Mouse (Mus musculus) testis, adult 2 months (tissue): Measurements from ENCODE around the gene Selenoi. TPM values are rescaled to one million over a fixed set of nuclear protein-coding genes. Genes with fewer than 3 reads are reported as not detected.

Experiments used
- H3K27ac ChIP-seq: fragments of 200-500 bp; 2 replicates; pipeline ENCODE4 v1.5.1; 2012; ENCODE audit warnings: low read depth, low read length; ENCODE audit not compliant: control insufficient read depth, insufficient read depth
- H3K27me3 ChIP-seq: fragments of 200-500 bp; 2 replicates; pipeline ENCODE4 v1.6.1; 2012; ENCODE audit warnings: mild to moderate bottlenecking, low read length, moderate library complexity; ENCODE audit not compliant: control insufficient read depth, insufficient read depth
- H3K36me3 ChIP-seq: fragments of 200-500 bp; 2 replicates; pipeline ENCODE4 v1.6.1; 2012; ENCODE audit warnings: mild to moderate bottlenecking, low read length; ENCODE audit not compliant: control insufficient read depth, insufficient read depth
- H3K4me1 ChIP-seq: fragments of 200-500 bp; 2 replicates; pipeline ENCODE4 v1.6.1; 2012; ENCODE audit warnings: low read length; ENCODE audit not compliant: control insufficient read depth, insufficient read depth
- H3K4me3 ChIP-seq: fragments of 200-500 bp; 2 replicates; pipeline ENCODE4 v1.5.1; 2012; ENCODE audit warnings: low read depth, mild to moderate bottlenecking, low read length, moderate library complexity, mixed read lengths; ENCODE audit not compliant: control insufficient read depth
- CTCF ChIP-seq: fragments of 200-500 bp; IDR thresholded peaks from 2 replicates; pipeline ENCODE4 v1.5.1; 2012; ENCODE audit warnings: low read depth, mild to moderate bottlenecking, inconsistent platforms, low read length, moderate library complexity; ENCODE audit not compliant: control insufficient read depth, insufficient read depth, insufficient replicate concordance
- POLR2A ChIP-seq: fragments of 200-500 bp; IDR thresholded peaks from 2 replicates; pipeline ENCODE4 v1.6.1; 2012; ENCODE audit warnings: low read depth, mild to moderate bottlenecking, inconsistent platforms, low read length, moderate library complexity; ENCODE audit not compliant: control insufficient read depth
- polyA plus RNA-seq: library from polyadenylated mRNA; depleted of rRNA; stranded (reverse); fragments of >200 nt; gene quantifications from 2 replicates; pipeline ENCODE4 v1.2.3, GENCODE M21; 2012

Gene Selenoi
- polyA plus RNA-seq, 1 experiment = 74.1 TPM

- Histone ChIP-seq H3K36me3 (peaks cover 2% of the 10 kb centered on the region), H3K27me3 (no peaks in the 10 kb centered on the region), H3K27ac (no peak overlapping the region), H3K4me3 (no peak overlapping the region), H3K4me1 (no peaks in the 10 kb centered on the region)
- no peak for TF ChIP-seq POLR2A
- no peak for TF ChIP-seq CTCF
Measured at GRCm38 (mm10) chr5:30258776-30259175, 26.4 kb downstream of the Selenoi start.

- TF ChIP-seq CTCF (no peak), POLR2A (no peak)
- no peaks in the 10 kb centered on the region for H3K27me3 ChIP-seq
- H3K36me3 ChIP-seq = no peaks in the 10 kb centered on the region; the same call in none of the 2 replicates
- peaks cover 2% of the 10 kb centered on the region; the same call in 1 of the 2 replicates for H3K4me1 ChIP-seq
- H3K27ac ChIP-seq = 0 out of 2 replicates have a peak overlapping the region, but pooled peaks have one; percentile 6
- no peak overlapping the region for H3K4me3 ChIP-seq
Measured at GRCm38 (mm10) chr5:30270571-30271190, 38.3 kb downstream of the Selenoi start.

GRCm38 (mm10) chr5:30271599-30272281 lies 39.4 kb downstream of the Selenoi start:
- H3K27ac ChIP-seq = no peak overlapping the region
- no peaks in the 10 kb centered on the region; the same call in none of the 2 replicates for H3K36me3 ChIP-seq
- H3K4me1 ChIP-seq = peaks cover 2% of the 10 kb centered on the region; the same call in 1 of the 2 replicates
- TF ChIP-seq POLR2A (no peak), CTCF (no peak)
- H3K27me3 ChIP-seq = no peaks in the 10 kb centered on the region
- H3K4me3 ChIP-seq = no peak overlapping the region

GRCm38 (mm10) chr5:30276361-30276760 lies 44.0 kb downstream of the Selenoi start:
- no peaks in the 10 kb centered on the region for H3K36me3 ChIP-seq
- no peaks in the 10 kb centered on the region for H3K27me3 ChIP-seq
- TF ChIP-seq CTCF (no peak), POLR2A (no peak)
- H3K4me1 ChIP-seq = no peaks in the 10 kb centered on the region
- no peak overlapping the region for H3K4me3 ChIP-seq
- H3K27ac ChIP-seq = no peak overlapping the region

- no peaks in the 10 kb centered on the region for H3K36me3 ChIP-seq
- no peak overlapping the region for H3K27ac ChIP-seq
- no peak for TF ChIP-seq POLR2A
- TF ChIP-seq CTCF = no peak
- H3K4me1 ChIP-seq = 0 out of 2 replicates have a peak, but pooled peaks cover 2% of the 10 kb centered on the region
- H3K4me3 ChIP-seq = no peak overlapping the region
- no peaks in the 10 kb centered on the region for H3K27me3 ChIP-seq
Measured at GRCm38 (mm10) chr5:30278952-30279351, 46.6 kb downstream of the Selenoi start.

GRCm38 (mm10) chr5:30279446-30279845 lies 47.1 kb downstream of the Selenoi start:
- H3K36me3 ChIP-seq = no peaks in the 10 kb centered on the region
- no peaks in the 10 kb centered on the region for H3K27me3 ChIP-seq
- TF ChIP-seq POLR2A = no peak
- TF ChIP-seq CTCF = no peak
- H3K4me3 ChIP-seq = no peak overlapping the region
- 0 out of 2 replicates have a peak, but pooled peaks cover 2% of the 10 kb centered on the region for H3K4me1 ChIP-seq
- H3K27ac ChIP-seq = no peak overlapping the region

- Histone ChIP-seq H3K27ac (no peak overlapping the region), H3K4me3 (peak overlapping the region; percentile 87), H3K27me3 (no peaks in the 10 kb centered on the region), H3K4me1 (0 out of 2 replicates have a peak, but pooled peaks cover 2% of the 10 kb centered on the region), H3K36me3 (no peaks in the 10 kb centered on the region)
- TF ChIP-seq CTCF = no peak
Measured at GRCm38 (mm10) chr5:30280864-30281263, 48.5 kb downstream of the Selenoi start.

GRCm38 (mm10) chr5:30281291-30281732 lies 48.9 kb downstream of the Selenoi start, which contains the start of gene Drc1:
Gene Drc1, plus strand, starts transcription at chr5:30281388.
- TF ChIP-seq CTCF = no peak
- TF ChIP-seq POLR2A = peak; percentile 77; the same call in 1 of the 2 replicates
- Histone ChIP-seq H3K27me3 (no peaks in the 10 kb centered on the region), H3K27ac (no peak within 1 kb of the TSS), H3K36me3 (no peaks in the 10 kb centered on the region), H3K4me3 (peak within 1 kb of the TSS; percentile 87), H3K4me1 (0 out of 2 replicates have a peak, but pooled peaks cover 2% of the 10 kb centered on the region)
